Mouse (Mus musculus) cerebellum, adult 9-10 months (tissue): ENCODE data around the gene D10Wsu102e.
"Not testable (repeated sequence)": the region's sequence is repeated elsewhere in the genome, so short reads cannot be mapped to it uniquely, and the experiment has no call there.

ENCODE experiments used
- DNase-seq: peaks from one replicate; pipeline ENCODE4 v3.0.0; 2022

D10Wsu102e gene

DNA sequence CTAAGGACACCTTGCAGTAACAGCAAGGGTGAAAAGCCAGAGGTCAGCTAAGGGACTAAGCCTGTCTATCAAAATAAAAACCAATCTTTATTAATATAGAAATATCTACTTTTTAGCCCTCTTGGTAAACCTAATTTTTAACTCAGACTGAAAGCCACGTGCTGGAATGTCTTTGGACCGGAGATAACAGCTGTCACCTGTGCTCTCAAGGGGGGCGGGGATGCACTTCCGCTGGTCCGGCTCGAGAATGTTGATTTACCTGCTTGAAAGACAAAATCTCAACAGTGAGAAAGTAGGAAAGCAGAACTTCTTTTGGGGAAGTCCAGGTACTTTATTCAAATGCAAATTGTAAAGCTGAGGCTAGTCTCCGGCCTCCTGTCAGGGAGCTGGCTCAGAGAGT, 40.9 kb downstream of the D10Wsu102e start:
- not testable (repeated sequence) for DNase-seq

DNA sequence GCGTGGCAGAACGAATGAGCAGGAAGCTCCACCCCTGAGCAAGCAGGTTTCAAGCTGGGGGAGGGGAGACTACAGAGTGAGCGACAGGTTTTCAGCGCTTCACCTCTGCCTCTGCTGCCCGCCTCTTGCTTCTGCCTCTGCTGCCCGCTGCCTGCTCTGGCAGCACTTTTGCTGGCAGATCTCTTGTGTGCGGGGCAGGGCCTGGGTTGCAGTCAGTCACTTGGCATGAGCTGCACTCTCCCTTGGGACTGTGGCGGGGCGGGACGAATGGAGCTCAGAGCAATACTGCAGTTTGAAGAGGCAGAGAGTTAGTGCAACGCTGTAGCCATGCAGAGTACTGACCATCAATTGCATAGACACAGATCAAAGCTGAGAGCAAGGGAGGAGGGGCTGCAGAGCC, 45.0 kb downstream of the D10Wsu102e start:
- no peak for DNase-seq

DNA sequence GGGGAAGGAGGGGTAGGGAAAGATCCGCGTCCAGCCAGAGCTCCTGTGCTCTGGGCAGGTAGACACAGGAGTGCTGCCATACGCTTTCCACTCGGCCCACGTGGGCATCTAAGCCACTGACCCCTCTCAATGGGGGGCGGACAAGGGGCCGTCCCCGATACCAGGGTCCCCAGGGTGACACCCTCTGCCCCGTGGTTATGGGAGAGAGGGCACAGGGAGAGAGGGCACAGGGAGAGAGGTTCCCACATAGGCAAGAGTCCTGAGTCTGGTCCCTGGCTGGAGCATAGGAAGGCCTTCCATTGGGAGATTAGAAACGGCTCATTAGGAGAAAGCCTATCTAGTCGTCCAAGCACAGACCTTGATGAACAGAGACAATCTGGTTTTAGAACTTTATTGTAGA, 45.7 kb downstream of the D10Wsu102e start:
- DNase-seq, result no peak

GRCm38 (mm10) chr10:83407141-83407540, 47.1 kb downstream of the D10Wsu102e start:
- DNase-seq, result no peak

- not testable (repeated sequence) for DNase-seq
Observed at GRCm38 (mm10) chr10:83418466-83418865, 58.4 kb downstream of the D10Wsu102e start.

DNA sequence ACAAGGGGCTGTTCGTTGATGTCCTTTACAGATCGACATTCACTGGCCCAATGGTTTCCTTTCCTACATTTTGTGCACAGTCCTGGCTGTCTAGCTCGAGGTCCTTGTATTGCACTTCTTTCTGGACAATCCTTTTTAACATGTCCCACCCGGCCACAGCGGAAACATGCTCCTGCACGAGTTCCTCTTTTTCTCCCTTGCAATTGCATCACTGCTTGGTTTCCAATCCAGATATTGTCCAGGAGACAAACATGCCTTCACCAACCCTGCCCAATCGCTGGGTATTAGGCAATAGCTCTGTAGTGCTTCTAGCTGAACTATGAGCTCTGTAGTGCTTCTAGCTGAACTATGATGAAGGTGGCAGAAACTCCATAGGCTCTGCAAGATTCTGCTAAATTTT, 88.6 kb downstream of the D10Wsu102e start:
- DNase-seq, result no peak

GRCm38 (mm10) chr10:83457531-83457930, 97.5 kb downstream of the D10Wsu102e start:
- DNase-seq, result no peak

DNA sequence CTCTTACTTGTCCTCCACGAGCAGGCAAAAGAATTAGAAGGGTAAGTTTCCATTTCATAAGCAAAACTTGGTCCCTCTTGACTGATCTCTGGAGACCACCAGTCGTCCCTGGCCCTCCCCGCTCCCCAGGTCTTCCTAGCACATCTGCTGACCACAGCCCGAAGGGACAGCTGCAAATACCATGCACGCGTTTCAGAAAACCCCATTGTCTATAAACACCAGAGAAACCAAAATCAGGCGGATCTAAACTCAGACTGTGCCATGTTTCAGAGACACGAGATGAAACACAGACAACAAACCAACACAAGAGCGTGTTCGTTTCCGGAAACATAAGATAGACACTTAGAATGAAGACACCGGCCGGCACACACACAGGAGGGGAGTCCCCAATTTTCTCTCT, 115.2 kb downstream of the D10Wsu102e start:
- no peak for DNase-seq

- DNase-seq, result no peak
Observed at GRCm38 (mm10) chr10:83477286-83477685, 117.3 kb downstream of the D10Wsu102e start.

DNA sequence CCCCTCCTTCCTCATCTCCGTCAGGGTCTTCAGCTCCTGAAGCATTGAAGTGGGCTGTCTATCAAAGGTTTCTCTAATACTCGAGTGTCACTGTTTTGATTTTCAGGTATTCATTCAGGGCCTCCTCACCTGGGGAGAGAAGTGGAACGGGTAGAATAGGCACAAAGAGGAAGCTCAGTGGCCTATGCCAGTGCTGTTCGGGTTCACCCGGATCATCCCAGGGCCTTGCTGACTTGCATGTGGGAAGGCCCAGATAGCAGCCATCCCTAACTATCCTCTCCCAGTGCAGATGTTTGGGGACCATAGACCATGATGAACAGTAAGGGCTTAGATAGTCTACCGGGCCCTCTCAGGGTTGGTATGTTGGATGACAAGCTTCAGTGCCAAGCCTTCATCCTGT, 130.5 kb downstream of the D10Wsu102e start:
- DNase-seq, result no peak

- DNase-seq, result no peak
Observed at GRCm38 (mm10) chr10:83497321-83497720, 137.3 kb downstream of the D10Wsu102e start.

DNA sequence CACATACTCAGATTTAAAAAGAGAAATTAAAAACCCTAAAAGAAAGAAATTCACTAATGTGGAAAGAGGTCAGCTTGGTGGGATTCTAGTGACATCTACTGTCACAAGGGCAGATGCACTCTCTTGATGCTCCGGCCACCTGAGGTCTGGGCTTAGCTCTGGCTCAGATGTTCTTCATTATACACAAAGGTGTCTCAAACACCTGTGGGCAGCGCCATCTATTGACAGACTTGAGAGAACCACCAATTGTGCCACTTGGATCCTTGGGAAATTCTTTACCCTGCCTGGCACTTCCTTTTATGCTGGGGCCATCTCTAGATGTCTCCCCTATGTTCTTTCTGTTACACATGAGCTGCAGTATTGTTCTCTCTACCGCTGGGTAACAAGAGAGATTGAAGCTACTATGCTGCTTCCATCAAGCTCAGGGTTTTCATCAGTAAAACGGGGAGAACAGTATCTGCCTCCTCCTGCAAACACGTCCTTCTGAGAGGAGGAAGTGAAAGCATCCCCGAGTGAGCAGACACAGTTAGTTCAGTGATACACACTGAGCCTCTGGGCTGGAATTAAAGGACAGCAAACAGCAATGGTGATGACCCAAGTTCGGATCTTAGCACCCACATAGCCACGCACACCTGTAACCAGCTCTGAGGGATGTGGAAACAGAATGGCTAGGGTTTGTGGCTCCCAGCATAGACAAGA, 149.1 kb downstream of the D10Wsu102e start:
- DNase-seq, result peak; percentile 32

- DNase-seq, result no peak
Observed at GRCm38 (mm10) chr10:83511304-83511703, 151.3 kb downstream of the D10Wsu102e start.

DNA sequence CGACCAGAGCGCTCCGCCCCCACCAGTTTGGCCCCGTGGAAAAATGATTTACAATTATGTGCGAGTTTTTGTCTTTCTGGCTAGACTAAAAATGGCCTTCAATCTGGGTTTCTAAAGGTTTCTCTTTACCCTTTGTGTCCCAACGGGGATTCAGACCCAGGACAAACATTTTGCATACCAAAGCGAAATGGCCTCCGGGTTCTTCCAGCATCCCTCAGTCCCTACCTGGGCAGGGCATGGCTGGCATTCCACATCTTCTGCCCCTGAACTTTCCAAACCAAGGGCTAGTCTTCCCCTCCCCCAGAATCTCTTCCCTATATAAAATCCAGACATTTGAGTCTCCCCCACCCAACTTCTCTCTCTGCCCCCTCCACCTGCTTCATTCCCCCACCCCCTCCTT, 153.7 kb downstream of the D10Wsu102e start:
- no peak for DNase-seq

DNA sequence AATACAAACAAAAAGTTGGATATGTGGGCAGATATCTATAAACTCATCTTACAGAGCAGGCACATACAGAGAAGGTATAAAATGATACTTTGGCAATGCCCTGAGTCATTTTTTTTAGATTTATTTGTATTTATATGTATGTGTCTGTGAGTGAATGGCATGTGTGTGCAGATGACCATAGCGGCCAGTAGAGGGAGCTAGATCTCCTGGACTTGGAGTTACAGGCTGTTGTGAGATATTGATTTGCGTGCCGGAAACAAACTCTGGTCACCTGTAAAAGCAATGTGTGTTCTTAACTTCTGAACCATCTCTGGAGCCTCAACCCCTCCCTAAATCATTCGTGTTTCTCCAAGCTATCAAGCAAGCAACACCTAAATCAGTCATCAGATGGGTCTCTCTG, 161.0 kb downstream of the D10Wsu102e start:
- DNase-seq, result no peak

DNA sequence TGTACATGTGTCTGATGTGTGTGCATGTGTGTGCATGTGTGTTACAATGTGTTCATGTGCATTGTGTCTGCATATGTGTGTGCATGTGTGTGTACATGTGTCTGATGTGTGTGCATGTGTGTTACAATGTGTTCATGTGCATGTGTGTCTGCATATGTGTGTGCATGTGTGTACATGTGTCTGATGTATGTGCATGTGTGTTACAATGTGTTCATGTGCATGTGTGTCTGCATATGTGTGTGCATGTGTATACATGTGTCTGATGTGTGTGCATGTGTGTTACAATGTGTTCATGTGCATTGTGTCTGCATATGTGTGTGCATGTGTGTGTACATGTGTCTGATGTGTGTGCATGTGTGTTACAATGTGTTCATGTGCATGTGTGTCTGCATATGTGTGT, 164.2 kb downstream of the D10Wsu102e start:
- DNase-seq, result not testable (repeated sequence)

- no peak for DNase-seq
Observed at GRCm38 (mm10) chr10:83530384-83530967, 170.5 kb downstream of the D10Wsu102e start.

- DNase-seq, result peak; percentile 66
Observed at GRCm38 (mm10) chr10:83533258-83533909, 173.4 kb downstream of the D10Wsu102e start.

DNA sequence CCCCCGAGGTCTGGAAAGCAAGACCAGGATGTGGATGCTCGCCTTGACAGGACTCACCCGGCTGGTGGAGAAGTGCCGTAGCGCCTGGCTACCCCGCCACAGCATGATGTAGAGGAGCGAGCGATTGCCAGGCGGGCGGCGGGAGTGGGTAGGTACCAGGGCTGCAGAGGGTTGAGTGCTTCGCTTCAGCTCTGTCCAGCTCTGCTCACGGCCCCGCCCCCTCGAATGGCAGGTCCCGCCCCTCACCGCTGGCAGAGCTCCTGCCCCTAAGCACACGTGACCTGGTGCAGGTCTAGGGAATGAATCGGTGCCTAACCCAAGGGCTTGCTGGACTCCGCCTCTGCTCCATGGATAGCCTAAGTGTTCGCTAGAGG, 173.9 kb downstream of the D10Wsu102e start, which contains the start of gene Aldh1l2:
Gene Aldh1l2, minus strand, starts transcription at position 231 of the 374 bp plus-strand sequence.
- peak; percentile 85 for DNase-seq

DNA sequence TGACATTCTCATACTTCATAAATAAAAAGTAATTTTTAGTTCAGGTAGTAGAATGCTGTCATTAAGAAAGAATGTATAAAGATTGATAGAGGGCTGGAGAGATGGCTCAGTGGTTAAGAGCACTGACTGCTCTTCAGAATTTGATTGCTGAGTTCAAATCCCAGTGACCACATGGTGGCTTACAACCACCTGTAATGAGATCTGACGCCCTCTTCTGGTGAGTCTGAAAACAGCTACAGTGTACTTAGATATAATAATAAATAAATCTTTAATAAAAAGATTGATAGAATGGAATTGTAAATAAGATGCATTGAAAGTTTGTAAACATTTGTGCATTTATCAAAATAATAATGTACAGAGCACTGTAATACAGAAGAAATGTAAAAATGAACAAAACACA, 176.4 kb downstream of the D10Wsu102e start:
- DNase-seq, result no peak
